Mouse (Mus musculus): ENCODE data around the gene Txlnb. TPM values are rescaled to one million over a fixed set of nuclear protein-coding genes. Genes with fewer than 3 reads are reported as not detected.

Txlnb gene
- polyA plus RNA-seq, 1 experiment from 2014 or later = 4.2 TPM

DNA sequence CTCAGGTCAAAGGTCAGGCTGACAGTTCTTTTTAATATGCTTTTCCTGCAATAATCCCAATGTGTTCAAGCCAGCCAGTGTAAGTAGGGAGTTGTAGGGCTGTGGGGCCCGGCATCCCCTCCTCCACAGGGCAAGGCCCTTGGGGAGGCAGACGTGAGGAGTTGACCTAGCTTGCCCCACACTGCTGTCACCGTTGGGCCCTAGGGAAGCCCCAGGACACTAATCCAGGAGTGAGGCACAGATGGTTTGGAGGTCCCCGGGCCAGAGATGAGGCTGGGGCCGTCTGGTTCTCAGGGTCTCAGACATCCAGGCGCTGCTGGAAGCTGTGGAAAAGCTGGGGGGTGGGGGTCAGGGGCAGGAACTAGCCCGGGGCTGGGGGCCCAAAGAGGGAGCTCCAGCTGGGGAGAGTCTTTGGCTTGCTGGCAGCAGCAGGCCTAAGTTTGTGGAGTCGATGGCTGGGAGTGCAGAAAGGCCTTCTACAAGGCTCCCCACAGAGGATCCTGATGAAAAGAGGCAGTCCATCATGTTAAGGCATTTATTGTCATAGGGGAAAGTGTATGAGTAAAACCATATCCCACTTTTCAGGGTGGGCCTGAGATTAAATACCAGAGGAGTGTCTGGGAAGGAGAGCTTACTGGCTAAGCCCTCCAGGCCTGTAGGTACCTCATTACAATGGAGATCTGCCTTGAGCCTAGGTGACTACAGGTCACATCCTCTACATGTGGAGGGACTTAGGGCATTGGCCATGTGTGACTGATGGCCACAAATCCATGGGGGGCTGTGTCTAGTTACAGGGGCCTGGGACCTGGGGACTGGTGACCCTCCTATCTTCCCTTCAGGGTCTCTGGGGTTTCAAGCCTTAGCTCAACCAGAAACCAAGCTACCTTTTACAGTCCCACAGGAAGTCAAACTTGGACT, 82.2 kb downstream of the Txlnb start:
- Histone ChIP-seq H3K27me3 (ENCODE audit: control insufficient read depth, insufficient read depth, low read length) (no peaks in the 10 kb centered on the region), H3K9me3 (ENCODE audit: control insufficient read depth, low read length) (no peaks in the 10 kb centered on the region), H3K4me2 (ENCODE audit: low read depth) (no peak overlapping the region), H3K4me3 (ENCODE audit: low read depth, low read length) (no peak overlapping the region), H3K4me1 (ENCODE audit: control insufficient read depth, insufficient read depth, low read length) (no peaks in the 10 kb centered on the region), H3K36me3 (ENCODE audit: control insufficient read depth, insufficient read depth, low read length) (no peaks in the 10 kb centered on the region), H3K9ac (ENCODE audit: low read length) (no peak overlapping the region), H3K27ac (ENCODE audit: low read depth, low read length) (no peak overlapping the region)
- peak; percentile 27; the same call in 1 of the 2 replicates for ATAC-seq (ENCODE audit: insufficient read depth, low FRiP score, low TSS enrichment)
- 38% methylated on average over 8 of the region's 8 CpGs for WGBS
- DNase-seq (ENCODE audit: low spot score) = peak; percentile 19

DNA sequence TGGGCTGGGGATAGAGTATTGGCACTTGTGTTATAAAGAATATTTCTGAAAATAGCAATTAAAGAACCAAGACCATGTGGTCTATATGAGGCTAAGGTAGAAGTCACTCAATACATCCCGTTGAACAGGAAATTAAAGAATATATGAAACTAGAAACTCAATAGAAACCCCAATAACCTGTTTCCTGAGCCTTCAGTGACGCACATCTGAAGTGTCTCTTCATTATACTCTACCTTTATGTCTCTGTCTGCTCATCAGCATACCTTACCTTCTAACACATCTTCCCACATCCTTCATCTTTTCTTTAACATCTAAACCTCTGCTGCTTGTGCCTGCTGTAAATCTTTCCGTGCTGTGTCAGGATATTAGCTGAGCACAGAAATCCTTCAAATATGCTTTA, 84.0 kb downstream of the Txlnb start:
- WGBS = 88% methylated on average over 3 of the region's 3 CpGs

DNA sequence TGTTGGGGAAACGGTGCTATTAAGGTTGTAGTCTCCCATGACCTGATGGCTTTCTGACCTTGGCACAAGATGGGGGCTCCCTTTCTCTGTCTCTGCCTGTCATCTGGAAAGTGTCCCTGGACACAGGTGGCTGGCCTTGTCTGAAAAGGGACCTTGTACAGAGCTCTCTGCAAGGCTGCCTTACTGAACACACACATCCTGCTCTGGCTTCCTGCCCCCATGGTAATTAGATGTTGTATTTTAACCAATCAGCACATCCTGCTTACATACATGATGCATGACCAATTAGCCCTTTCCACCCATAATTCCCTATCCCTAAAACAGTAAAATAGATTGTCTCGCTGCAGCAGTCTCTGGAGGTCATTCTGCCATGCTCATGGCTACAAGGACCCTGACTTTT, 84.7 kb downstream of the Txlnb start:
- Histone ChIP-seq H3K27ac (ENCODE audit: low read depth, low read length) (no peak overlapping the region), H3K4me3 (ENCODE audit: low read depth, low read length) (no peak overlapping the region), H3K4me1 (ENCODE audit: control insufficient read depth, insufficient read depth, low read length) (no peaks in the 10 kb centered on the region), H3K27me3 (ENCODE audit: control insufficient read depth, insufficient read depth, low read length) (no peaks in the 10 kb centered on the region), H3K9ac (ENCODE audit: low read length) (no peak overlapping the region), H3K36me3 (ENCODE audit: control insufficient read depth, insufficient read depth, low read length) (no peaks in the 10 kb centered on the region), H3K4me2 (ENCODE audit: low read depth) (no peak overlapping the region), H3K9me3 (ENCODE audit: control insufficient read depth, low read length) (no peaks in the 10 kb centered on the region)
- WGBS = 66% methylated on average over 2 of the region's 2 CpGs
- DNase-seq (ENCODE audit: low spot score) (no peak), ATAC-seq (ENCODE audit: insufficient read depth, low FRiP score, low TSS enrichment) (no peak)

More for the DNA sequence above, 84.0 kb downstream of the Txlnb start:
- no peaks in the 10 kb centered on the region for H3K4me1 ChIP-seq (ENCODE audit: control insufficient read depth, insufficient read depth, low read length)
- no peak for ATAC-seq (ENCODE audit: insufficient read depth, low FRiP score, low TSS enrichment)
- H3K9me3 ChIP-seq (ENCODE audit: control insufficient read depth, low read length) = no peaks in the 10 kb centered on the region
- H3K4me3 ChIP-seq (ENCODE audit: low read depth, low read length) = no peak overlapping the region
- DNase-seq (ENCODE audit: low spot score) = no peak
- no peaks in the 10 kb centered on the region for H3K27me3 ChIP-seq (ENCODE audit: control insufficient read depth, insufficient read depth, low read length)
- H3K9ac ChIP-seq (ENCODE audit: low read length) = no peak overlapping the region
- H3K36me3 ChIP-seq (ENCODE audit: control insufficient read depth, insufficient read depth, low read length) = no peaks in the 10 kb centered on the region
- no peak overlapping the region for H3K4me2 ChIP-seq (ENCODE audit: low read depth)
- no peak overlapping the region for H3K27ac ChIP-seq (ENCODE audit: low read depth, low read length)

Other genes with a start within 250 kb of the Txlnb start
- 82.2 and 88.4 TPM in 2 replicates for gene Cited2, start 73.0 kb upstream of the Txlnb start, polyA plus RNA-seq (2014; fragmentation: Nextera tagmentation; extraction: Ambion mirVana)
- gene Heca, start 151.8 kb downstream of the Txlnb start, polyA plus RNA-seq (2014; fragmentation: Nextera tagmentation; extraction: Ambion mirVana) = 3.6 and 4.1 TPM in 2 replicates
- 179 and 181 TPM in 2 replicates for gene Abracl, start 227.1 kb downstream of the Txlnb start, polyA plus RNA-seq (2014; fragmentation: Nextera tagmentation; extraction: Ambion mirVana)

Data from neural tube, embryonic 11.5 days (tissue).